Mouse (Mus musculus) intestine, postnatal 0 days (tissue): ENCODE measurements around the gene Klf13. TPM values are rescaled to one million over a fixed set of nuclear protein-coding genes. Genes with fewer than 3 reads are reported as not detected.
A peak's percentile ranks its signal among the peaks of the same experiment; 100 is the strongest.

Experiments used
- ATAC-seq: fragments of 200-750 bp; cut with Nextera tagmentation; 2 replicates; pipeline ENCODE4 v1.8.0; 2017; ENCODE audit warnings: mild to moderate bottlenecking, moderate TSS enrichment, moderate library complexity
- H3K27ac ChIP-seq: fragments of 300-500 bp; sonication (generic); 2 replicates; pipeline ENCODE4 v1.5.1; 2014; ENCODE audit warnings: mild to moderate bottlenecking, low read depth, low read length, moderate library complexity
- H3K27me3 ChIP-seq: fragments of 300-500 bp; sonication (generic); replicated peaks from 2 replicates; pipeline ENCODE4 v1.6.1; 2014; ENCODE audit warnings: low read length, mixed read lengths; ENCODE audit not compliant: control insufficient read depth, insufficient read depth
- H3K36me3 ChIP-seq: fragments of 300-500 bp; sonication (generic); 2 replicates; pipeline ENCODE4 v1.6.1; 2014; ENCODE audit warnings: mild to moderate bottlenecking, moderate library complexity; ENCODE audit not compliant: control insufficient read depth, insufficient read depth
- H3K4me1 ChIP-seq: fragments of 300-500 bp; sonication (generic); replicated peaks from 2 replicates; pipeline ENCODE4 v1.6.1; 2014; ENCODE audit warnings: antibody characterized with exemption, low read length, mixed read lengths; ENCODE audit not compliant: control insufficient read depth, insufficient read depth
- H3K4me2 ChIP-seq: fragments of 300-500 bp; sonication (generic); replicated peaks from 2 replicates; pipeline ENCODE4 v1.6.1; 2014; ENCODE audit warnings: low read depth, mild to moderate bottlenecking, moderate library complexity
- H3K4me3 ChIP-seq: fragments of 300-500 bp; sonication (generic); 2 replicates; pipeline ENCODE4 v1.5.1; 2014; ENCODE audit warnings: low read depth, low read length
- H3K9ac ChIP-seq: fragments of 300-500 bp; sonication (generic); 2 replicates; pipeline ENCODE4 v1.6.1; 2014; ENCODE audit warnings: mild to moderate bottlenecking, low read depth, low read length
- H3K9me3 ChIP-seq: fragments of 300-500 bp; sonication (generic); 2 replicates; pipeline ENCODE4 v1.6.1; 2016; ENCODE audit warnings: mixed run types; ENCODE audit not compliant: control insufficient read depth
- CTCF ChIP-seq: sonication (generic); IDR thresholded peaks from 2 replicates; pipeline ENCODE4 v1.5.1; 2016; ENCODE audit warnings: low read depth, mild to moderate bottlenecking, control low read depth, antibody characterized with exemption, moderate library complexity
- WGBS: fragments of 180-500 bp; shearing (Covaris S2); extraction: QIAGEN DNeasy Blood & Tissue Kit; methylation state at CpG from one replicate; pipeline ENCODE4 v1.1.7; 2014; 5-methylcytosine and 5-hydroxymethylcytosine counted together
- polyA plus RNA-seq: library from polyadenylated mRNA; unstranded; fragments of >200 nt; fragmentation: Nextera tagmentation; extraction: Ambion mirVana; gene quantifications from 2 replicates; pipeline ENCODE4 v1.2.1, GENCODE M21; 2015

Klf13 gene
- polyA plus RNA-seq, 1 experiment from 2014 or later = 19.3 TPM

DNA sequence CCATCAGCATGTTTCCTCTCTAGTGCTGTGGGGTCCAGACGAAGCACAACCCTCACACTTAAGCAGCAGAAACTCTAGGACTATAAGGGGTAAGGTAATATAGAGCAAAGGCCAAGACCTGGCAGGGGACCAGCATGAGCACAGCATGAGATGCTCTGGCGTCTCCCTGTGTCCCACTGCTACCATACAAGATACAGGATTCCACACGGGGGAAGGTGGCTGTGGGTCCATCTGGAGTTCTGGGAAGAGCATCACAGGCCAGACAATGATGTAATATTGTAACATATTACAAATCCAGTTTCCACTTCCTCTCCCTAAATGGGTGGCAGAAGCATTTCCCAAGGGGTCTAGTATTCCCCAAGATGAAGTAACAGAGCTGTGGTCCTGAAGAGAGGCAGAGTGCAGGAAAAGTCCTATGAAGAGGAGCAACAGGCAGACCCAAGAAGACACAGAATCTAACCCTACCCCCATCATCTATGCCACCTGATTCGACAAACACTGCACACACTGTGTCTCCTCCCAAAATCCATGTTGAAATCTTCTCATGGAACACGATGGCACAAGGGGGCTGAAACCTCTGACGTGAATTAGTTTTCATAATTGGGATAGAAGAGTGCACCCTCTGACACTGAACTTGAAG is 22.3 kb downstream of the Klf13 start, which contains the start of gene E030018B13Rik:
E030018B13Rik (plus strand) TSS at position 590 of the 640 bp plus-strand sequence.
- peaks cover 17% of the 10 kb centered on the region; the same call in 1 of the 2 replicates for H3K4me1 ChIP-seq
- H3K27me3 ChIP-seq = no peaks in the 10 kb centered on the region
- H3K9me3 ChIP-seq = no peaks in the 10 kb centered on the region
- H3K9ac ChIP-seq = no peak within 1 kb of the TSS
- no peak for TF ChIP-seq CTCF
- no peak within 1 kb of the TSS for H3K27ac ChIP-seq
- H3K36me3 ChIP-seq = no peaks in the 10 kb centered on the region
- no peak within 1 kb of the TSS for H3K4me2 ChIP-seq
- H3K4me3 ChIP-seq = no peak within 1 kb of the TSS
- WGBS = 91% methylated on average over 6 of the region's 6 CpGs
- no peak for ATAC-seq

- Histone ChIP-seq H3K9ac (no peak overlapping the region), H3K27ac (no peak overlapping the region), H3K4me2 (no peak overlapping the region), H3K27me3 (no peaks in the 10 kb centered on the region), H3K36me3 (no peaks in the 10 kb centered on the region), H3K4me3 (no peak overlapping the region), H3K9me3 (no peaks in the 10 kb centered on the region), H3K4me1 (peaks cover 21% of the 10 kb centered on the region; the same call in 1 of the 2 replicates)
- no peak for TF ChIP-seq CTCF
- WGBS = 94% methylated on average over 2 of the region's 2 CpGs
- no peak for ATAC-seq
These were observed 23.8 kb downstream of the Klf13 start for GRCm38 (mm10) chr7:63914891-63915290.

DNA sequence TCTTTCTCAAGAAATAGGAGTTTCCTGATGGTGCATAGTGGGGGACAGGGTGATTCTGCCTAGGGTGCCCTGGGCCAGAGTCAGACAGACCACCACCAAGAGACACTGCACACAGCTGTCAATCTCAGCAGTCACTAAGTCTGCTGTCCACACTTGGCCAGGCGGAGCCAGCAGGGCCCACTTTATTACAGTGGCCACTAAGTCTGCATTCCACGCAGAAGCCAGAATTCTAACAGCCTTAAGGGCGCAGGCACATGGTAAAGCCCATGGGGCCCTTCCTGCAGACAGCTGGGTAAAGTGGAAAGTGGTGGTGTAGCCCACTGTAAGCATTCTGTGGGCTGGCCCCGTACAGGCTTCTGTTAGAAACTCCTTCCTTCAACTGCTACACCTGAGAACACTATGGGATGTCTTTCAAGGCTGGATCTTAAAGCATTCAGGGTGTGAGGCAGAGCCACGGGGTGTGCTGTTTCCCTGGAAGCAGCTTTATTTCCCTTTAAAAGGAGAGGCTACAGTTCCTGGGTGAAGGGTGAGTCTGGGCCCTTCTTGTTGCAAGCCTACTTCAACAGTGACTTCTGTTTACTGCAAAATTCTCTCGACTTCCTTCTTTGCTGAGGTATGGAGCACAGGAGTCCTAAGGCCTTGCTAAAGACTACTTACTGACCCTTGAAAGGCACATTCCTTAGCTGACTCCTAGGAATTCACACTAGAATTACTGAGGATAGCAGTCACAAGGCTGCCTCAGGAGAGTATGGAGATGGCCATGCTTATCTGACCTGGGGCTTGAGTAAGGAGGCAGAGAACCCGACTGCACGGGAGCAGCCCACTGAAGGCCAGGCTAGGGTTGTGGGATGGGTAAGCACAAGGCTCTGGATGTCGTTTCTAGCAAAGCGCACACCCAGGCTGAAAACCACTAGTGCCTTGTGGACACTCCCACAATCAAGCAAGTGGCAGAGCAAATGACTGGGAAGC is 24.7 kb downstream of the Klf13 start:
- Histone ChIP-seq H3K36me3 (no peaks in the 10 kb centered on the region), H3K27me3 (no peaks in the 10 kb centered on the region), H3K4me1 (peaks cover 21% of the 10 kb centered on the region; the same call in 1 of the 2 replicates), H3K9ac (no peak overlapping the region), H3K4me3 (no peak overlapping the region), H3K27ac (peak overlapping the region; percentile 50), H3K4me2 (no peak overlapping the region), H3K9me3 (no peaks in the 10 kb centered on the region)
- ATAC-seq = peak; percentile 9; the same call in 1 of the 2 replicates
- TF ChIP-seq CTCF = no peak
- WGBS = 32% methylated on average over 10 of the region's 10 CpGs

GRCm38 (mm10) chr7:63912924-63913723 is 25.6 kb downstream of the Klf13 start:
- ATAC-seq = no peak
- Histone ChIP-seq H3K4me2 (no peak overlapping the region), H3K36me3 (no peaks in the 10 kb centered on the region), H3K27ac (peak overlapping the region; percentile 78; the same call in 1 of the 2 replicates), H3K27me3 (no peaks in the 10 kb centered on the region), H3K4me3 (no peak overlapping the region), H3K9ac (no peak overlapping the region), H3K4me1 (peaks cover 21% of the 10 kb centered on the region; the same call in 1 of the 2 replicates), H3K9me3 (no peaks in the 10 kb centered on the region)
- peak; percentile 33; the same call in 1 of the 2 replicates for TF ChIP-seq CTCF
- WGBS = 60% methylated on average over 12 of the region's 12 CpGs

DNA sequence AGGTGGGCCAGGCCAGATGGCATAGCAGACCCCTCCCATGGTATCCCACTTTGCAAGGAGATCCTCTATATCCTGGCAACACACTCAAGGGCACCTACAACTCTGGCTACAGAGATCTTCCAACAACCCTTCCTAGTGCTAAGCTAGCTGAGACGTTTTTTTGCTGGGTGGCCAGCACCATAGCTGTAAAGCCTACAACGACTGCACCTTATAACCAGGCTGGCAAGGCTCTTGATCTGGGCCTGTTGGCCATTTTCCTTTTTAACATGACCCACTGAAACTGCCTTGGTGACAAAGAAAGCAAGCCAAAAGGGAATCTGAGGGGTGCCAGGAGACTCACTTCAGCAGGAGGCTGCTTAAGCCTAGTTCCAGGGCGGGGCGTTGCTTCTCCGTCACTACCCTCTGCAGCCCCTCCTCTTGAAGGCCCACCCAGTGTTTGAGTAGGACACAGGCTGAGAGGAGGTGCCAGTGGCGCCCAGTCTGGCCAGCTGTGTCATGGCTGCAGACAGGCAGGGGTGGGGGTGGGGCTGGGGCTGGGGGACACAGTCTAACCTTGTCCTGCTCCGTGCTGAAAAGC is 26.4 kb downstream of the Klf13 start:
- no peak for TF ChIP-seq CTCF
- Histone ChIP-seq H3K4me3 (no peak overlapping the region), H3K27me3 (no peaks in the 10 kb centered on the region), H3K4me2 (no peak overlapping the region), H3K4me1 (peaks cover 21% of the 10 kb centered on the region; the same call in 1 of the 2 replicates), H3K9me3 (no peaks in the 10 kb centered on the region), H3K36me3 (no peaks in the 10 kb centered on the region), H3K27ac (peak overlapping the region; percentile 78; the same call in 1 of the 2 replicates), H3K9ac (no peak overlapping the region)
- ATAC-seq = no peak
- 48% methylated on average over 7 of the region's 7 CpGs for WGBS
